Mouse (Mus musculus): ENCODE data around the gene Sf3b5.

DNA sequence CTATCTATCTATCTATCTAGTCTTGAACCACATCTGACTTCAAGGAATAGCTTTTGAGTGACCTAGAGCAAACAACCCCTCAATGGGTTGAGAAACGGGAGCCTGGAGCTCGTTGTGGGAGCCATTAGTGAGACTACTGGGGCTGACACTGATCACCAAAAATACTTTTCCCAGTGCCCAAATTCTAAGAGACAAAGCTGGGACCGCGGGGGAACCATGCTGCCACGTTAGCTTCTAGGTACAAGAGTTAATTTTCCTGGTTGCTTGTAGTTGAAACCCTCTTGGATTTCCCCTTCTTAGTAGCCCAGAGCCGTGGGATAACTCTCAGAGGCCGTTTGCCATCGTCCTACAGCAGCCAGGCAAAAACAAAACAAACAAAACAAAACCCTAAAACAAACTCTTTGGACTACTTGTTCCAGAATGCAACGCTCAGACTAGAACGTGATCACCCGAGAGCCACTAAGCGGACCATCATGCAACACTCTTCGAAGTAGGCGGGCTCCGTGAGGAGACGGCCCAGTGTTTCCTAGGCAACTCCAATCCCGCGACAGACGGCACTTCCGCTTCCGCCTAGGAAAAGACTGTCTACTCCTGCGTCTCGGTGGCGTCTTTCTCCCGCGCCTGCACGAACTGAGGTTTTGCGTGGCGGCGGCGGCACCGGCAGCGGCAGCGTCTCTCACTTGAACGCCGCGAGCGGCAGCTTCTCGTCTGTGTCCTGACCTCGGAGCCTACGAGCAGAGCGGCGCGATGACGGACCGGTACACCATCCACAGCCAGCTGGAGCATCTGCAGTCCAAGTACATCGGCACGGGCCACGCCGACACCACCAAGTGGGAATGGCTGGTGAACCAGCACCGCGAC is 3.0 kb downstream of the Sf3b5 start:
- no peak for TF ChIP-seq CTCF (IDR thresholded peaks at IDR 0.05; ENCODE audit: borderline replicate concordance, insufficient read depth, low read length)
- peak; percentile 74 for TF ChIP-seq POLR2A (IDR thresholded peaks at IDR 0.05; ENCODE audit: low read depth, low read length)
